Mouse (Mus musculus) c-Kit-positive CD71-positive TER-119-positive erythroid progenitor cells, embryonic 14.5 days (primary cell): ENCODE measurements around the gene Phkg2.
"Not testable (repeated sequence)": the region's sequence is repeated elsewhere in the genome, so short reads cannot be mapped to it uniquely, and the experiment has no call there.

Source experiments
- DNase-seq: peaks from one replicate; pipeline ENCODE4 v3.0.0-alpha.2; 2013; ENCODE audit warnings: low spot score

Phkg2 gene

DNA sequence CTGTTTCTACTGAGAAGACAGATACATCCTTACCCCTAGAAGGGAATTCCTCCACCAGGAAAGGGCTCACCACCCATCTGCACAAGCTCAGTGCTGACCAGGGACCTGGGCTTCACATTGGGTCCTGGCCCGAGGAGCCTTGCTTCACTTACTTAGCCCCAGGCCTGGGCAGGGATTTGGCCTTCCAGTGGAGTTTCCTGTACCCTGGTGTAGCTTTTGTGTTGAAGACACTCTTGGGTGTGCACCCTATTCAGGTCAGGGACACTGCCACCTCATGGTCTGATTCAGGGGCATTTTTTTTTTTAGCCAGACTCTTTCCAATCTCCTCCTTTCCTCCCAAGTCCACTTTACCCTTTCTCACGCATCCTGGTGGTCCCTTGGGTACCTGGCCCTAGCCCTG lies 29.8 kb downstream of the Phkg2 start:
- no peak for DNase-seq

DNA sequence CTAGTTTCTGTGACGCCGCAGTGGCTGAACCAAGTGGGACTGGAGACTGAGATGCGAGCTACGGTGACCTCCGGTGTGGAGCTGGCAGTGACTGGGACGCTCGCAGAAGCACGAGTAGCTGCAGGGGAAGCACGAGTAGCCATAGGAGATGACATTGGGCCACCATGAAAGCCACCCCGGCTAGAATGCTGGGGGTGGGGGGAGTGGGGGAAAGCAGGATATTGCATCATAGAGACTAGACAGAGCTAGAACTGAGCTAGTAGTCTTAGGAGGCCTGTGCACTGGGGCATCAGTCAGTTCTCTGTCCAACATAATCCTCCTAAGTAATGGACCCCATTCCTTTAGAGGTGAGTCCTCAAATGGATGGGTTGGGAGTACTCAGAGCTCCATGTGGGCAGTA lies 31.1 kb downstream of the Phkg2 start:
- no peak for DNase-seq

DNA sequence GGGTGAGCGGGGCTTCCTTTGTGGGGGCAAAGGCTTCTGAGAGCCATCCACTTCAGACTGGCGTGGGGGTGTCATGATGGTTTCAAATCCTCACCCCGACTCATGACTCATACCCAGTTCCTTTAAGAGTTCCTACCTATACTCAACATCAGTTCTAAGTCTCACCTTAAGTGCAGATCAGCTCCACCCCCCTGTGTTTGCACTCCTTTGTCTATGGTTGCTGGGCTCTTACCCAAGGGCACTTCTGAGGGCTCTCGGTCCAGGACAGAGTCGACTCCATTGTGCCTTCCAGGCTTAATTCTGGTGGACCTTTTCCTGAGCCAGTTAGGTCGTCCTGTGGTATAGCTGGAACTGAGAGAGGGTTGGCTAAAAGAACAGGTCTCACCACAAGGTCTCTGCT lies 34.0 kb downstream of the Phkg2 start:
- no peak for DNase-seq

DNA sequence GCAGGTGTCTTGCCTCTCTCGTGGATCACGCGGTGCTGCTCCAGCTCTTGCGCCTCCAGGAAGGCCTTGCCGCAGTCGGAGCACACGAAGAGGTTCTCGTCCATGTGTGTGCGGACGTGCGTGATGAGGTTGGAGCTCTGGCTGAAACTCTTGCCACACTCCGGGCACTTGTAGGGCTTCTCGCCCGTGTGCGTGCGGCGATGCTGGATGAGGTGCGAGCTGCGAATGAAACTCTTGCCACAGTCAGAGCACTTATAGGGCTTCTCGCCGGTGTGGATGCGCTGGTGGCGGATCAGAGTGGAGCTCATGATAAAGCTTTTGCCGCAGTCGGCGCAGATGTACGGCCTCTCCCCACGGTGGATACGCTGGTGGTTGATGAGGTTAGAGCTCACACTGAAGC lies 37.9 kb downstream of the Phkg2 start:
- DNase-seq, result no peak

DNA sequence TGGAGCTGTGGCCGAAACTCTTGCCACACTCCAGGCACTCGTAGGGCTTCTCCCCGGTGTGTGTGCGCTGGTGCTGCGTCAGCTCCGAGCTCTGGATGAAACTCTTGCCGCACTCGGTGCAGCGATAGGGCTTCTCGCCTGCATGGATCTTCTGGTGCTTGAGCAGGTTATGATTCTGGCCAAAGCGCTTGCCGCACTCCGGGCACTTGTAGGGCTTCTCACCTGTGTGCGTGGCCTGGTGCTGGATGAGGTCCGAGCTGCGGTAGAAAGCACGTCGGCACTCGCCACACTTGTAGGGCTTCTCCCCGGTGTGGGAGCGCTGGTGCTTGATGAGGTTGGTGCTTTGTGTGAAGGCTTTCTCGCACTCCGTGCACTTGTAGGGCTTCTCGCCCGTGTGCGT lies 38.4 kb downstream of the Phkg2 start:
- DNase-seq, result no peak

DNA sequence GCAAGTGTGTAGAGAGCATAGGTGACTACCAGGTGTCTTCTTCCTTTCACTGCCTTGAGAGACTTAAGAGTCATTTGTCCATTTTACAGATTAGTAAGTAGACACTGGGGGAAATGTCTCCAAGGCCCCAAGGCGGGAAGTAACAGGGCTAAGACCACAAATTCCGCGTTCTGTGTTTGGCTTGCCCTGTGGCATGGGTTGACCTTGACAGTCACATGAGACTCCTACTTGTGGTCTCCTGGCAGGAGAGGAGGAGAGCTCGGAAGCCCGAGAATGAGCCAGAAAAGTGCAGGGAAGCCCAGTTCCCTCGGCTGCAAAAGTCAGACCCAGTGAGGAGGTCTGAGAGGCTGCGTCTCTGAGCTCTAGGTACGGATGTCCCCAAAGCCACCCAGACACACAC lies 40.4 kb downstream of the Phkg2 start:
- DNase-seq, result no peak

DNA sequence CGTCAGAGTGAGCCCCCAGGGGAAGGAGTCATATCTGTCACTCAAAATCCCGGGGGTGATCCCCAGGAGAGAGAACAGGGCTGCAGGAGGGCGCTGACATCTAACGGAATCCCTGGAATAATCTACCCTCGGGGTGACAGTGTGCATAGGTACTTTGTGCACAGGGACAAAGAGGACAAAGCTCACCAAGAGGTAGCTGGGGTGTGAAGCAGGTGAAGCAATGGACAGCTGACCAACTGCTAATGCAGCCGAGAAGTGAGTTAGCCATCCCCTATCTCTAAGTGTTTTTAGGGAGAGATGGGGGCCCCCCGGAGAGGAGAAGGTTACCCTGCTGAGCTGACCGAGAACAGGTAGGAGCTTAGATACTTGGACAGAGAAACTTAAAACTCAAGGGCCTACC lies 41.0 kb downstream of the Phkg2 start:
- DNase-seq, result no peak

DNA sequence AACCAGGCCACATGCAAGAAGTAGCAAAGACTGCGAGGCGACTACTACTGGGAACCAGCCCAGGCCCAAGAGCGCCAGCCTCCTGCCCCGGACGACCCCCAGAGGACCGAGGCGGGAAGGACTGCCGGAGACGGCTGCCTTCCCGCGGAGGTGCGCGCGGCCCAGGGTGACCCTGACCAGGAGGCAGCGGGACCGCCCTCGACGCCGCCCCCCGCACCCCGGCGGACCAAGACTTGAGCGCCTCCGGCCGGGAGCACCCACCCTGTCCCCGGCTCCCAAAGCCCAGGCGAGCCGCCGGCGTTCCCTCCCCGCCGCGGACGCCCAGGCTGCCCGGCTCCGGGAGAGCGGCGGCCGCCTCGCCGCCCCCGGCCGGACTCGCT lies 41.4 kb downstream of the Phkg2 start:
- DNase-seq, result no peak

DNA sequence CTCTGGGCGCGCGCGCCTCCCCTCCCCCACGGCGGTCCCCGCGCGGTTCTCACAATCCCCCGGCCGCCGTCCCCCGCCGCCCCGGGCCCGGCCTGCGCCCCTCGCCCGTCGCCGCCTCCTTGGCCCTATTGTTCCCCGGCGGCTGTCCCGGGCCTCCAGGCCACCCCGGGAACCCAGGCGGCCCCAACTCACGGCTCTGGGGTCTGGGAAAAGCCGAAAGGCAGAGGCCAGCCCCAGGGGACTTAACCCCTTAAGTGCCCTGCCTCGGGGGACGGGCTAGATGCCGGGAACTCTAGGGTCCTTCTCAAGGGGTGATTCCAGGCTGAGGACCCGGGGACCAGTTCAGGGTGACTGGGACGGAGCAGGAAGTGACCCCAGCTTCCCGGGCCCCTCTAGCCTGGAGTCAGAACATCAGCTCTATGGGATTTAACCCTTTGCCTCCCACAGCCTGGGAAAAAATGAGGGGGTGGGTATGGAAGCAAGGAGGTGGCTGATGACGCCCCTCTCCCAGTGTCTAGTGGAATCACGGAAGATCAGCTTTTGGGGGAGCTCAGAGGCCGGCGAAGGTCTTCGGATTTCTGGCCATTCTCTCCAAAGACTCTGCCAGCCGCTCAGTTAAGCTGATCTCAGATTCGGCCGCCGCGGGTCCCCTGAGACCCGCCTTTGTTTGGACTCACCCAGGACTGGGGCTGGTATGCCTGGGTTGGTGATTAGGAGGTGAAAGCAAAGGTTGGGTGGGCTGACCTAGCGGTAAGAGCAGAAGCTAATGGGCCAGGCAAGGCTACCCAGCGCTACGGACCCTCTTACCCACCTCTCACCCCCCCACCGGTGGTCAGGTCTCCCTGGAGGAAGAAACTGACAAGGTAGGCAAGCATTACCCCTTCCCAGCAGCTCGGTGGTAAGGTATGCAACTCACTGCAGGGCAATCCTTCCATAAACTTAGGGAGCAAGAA lies 42.0 kb downstream of the Phkg2 start, which contains the start of gene Zfp629:
Gene Zfp629, minus strand, starts transcription at position 907 of the 953 bp plus-strand sequence.
- no peak for DNase-seq

DNA sequence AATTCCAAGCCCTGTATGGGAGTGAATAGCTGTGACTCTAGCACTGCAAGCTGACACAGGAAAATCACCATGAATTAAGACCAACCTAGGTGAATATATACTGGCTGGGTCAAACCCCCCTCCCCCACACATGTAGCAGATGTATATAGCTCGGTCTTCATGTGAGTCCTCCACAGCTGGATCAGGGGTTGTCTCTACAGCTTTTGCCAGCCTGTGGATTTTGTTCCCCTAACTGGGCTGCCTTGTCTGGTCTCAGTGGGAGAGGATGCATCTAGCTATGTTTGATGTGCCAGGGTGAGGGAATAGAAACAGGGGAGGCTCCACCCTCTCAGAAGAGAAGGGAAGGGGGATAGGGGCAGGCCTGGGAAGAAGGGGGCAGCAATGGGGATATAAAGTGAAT lies 43.2 kb downstream of the Phkg2 start:
- DNase-seq, result no peak

DNA sequence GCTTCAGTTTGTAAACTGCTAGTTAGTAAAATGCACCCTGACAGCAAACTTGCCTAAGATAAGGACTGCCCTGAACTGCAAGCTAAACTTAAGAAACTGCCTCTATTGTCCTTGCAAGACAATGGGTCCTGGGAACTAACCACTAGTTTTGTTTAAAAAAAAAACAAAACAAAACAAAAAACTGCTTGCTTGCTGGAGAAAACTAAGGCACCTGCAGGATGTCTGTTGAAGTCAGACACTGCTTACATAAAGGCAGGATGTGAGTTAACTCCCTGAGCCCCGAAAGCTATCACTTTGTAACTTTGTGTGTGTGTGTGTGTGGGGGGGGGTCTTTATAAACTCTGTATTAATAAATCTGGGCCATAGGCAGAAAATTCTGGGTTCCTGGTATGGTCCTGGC lies 43.7 kb downstream of the Phkg2 start:
- DNase-seq, result no peak

DNA sequence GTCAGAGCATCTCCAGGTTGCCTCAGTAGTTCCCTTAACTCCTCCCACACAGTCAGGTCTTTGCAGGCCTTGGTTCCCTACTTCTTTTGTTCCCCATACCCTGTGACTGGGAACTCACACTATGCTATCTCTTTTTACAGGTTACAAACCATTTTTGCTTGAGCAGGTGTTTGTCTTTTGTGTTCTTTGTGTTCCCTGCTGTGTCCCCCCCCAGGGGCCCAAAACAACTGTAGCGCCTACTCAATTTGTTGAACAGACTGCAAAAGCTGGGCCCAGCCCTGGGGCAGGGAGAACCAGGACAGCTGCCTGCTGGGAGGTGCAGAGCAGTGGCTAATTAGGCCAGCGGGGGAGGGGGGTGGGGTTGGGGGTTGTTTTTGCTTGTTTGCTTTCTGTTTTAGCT lies 44.8 kb downstream of the Phkg2 start:
- DNase-seq, result no peak

DNA sequence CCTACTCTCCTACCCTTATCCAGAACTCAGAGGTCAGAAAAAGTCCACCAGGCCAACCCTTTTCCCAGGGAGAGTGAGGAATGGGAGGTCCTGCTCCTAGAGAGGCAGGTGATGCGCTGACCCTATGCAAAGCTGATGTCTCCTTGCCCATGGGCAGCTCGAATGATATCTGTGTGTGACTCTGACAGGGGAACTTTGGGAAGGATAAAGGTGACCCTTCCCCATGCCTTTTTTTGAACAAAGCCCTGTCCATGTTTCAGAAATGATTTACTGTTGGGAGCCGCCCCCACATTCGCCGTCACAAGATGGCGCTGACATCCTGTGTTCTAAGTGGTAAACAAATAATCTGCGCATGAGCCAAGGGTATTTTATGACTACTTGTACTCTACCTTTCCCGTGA lies 45.3 kb downstream of the Phkg2 start:
- DNase-seq, result not testable (repeated sequence)

DNA sequence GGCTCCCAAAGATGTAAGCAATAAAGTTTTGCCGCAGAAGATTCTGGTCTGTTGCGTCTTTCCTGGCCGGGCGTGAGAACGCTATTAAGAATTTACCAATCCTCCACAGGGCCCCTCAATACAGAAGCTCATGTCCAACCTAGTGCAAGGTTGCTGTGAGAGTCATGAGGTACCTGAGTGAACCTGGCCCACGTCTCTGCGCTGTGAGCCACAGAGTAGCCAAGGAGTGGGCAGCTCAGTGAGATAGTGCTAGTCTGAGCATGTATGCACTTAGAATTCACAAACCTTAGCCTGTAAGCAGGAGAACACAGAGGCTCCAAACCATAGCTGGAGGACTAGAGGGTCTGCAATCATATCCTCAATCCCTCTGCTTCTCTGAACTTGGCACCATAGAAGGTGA lies 52.9 kb downstream of the Phkg2 start:
- no peak for DNase-seq

DNA sequence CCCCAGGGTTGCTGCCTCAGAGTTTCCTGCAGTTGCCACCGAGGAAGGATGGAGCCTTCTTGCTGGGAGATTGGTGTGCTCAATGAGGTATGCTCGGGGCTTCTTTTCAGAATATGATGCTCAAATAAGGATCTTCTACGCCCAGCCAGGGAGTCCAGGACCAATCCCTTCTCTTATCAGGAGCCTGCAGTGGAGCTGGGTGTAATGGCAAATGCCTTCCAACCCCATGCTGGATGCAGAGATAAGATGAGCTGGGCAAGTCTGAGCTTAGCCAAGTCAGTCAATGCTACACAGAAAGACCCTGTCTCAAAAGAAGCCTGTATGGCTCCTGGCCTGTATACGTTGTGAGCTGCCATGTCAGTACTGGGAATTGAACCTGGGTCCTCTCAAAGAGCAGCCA lies 53.3 kb downstream of the Phkg2 start:
- DNase-seq, result peak; percentile 82

DNA sequence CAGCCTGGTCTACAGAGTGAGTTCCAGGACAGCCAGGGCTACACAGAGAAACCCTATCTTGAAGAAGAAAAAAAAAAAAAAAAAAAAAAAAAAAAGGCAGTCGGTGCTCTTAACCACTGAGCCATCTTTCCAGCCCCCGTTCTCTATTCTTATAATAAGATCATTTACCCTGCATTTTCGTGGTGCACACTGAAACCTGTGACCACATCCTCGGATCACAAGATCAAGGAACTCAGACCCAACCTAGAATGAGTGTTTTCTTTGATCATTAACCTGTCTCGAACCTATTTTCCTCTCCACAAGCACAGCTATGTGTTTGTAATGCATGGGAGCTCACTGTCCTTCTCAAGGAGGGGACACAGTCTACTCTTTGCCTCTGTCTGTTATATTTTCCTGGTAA lies 55.5 kb downstream of the Phkg2 start:
- DNase-seq, result no peak

DNA sequence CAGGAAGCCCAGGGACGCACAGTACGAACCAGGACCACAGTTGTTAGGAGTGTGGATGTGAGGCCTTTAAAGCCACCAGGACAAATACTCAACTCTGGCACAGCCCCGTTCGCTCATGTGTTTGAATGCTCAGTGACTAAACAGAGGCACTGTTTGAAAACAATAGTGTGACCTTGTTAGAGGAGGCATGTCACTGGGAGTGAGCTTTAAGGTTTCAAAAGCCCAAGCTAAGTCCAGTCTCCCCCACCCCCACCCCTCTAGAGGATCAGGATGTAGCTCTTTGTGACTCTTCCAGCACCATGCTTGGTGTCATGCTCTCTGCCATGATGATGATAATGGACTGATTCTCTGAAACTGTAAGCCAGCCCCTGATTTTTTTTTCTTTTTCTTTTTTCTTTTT lies 58.3 kb downstream of the Phkg2 start:
- DNase-seq, result no peak
